Mouse (Mus musculus): Measurements from ENCODE around the gene Kctd17.

DNA sequence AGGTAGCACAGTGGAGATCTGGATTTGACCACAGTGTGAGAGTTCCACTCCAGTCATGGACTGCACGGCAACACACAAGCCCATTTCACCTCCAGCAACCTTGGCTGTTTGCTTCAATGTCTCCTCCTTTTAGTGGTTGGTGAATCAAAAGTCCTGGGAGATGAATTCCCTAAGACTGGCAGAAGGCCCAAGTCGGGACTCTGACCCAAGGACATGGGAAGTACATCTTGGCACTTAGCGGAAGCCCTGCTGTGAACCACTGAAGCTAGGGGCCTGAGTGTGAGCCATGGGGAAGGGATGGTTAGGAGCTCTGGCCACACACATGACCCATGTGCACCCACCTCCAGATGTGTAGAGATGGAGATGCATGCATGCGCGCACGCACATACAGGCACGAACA, 39.2 kb downstream of the Kctd17 start:
- no peak for TF ChIP-seq POLR2A (IDR thresholded peaks at IDR 0.05; ENCODE audit: insufficient read depth, low read depth, low read length)
- TF ChIP-seq CTCF (IDR thresholded peaks at IDR 0.05; ENCODE audit: insufficient read depth, low read depth, low read length), result no peak

All from olfactory bulb, adult 2 months (tissue).